Mouse (Mus musculus) right cerebral cortex, postnatal 25 days (tissue): ENCODE data around the gene Kcnh8.

Source experiments
- DNase-seq: peaks from one replicate; pipeline ENCODE4 v3.0.0; 2022

Gene Kcnh8

GRCm38 (mm10) chr17:52602093-52602780, at the start of gene Kcnh8:
Gene Kcnh8 (plus strand): TSS chr17:52602709.
- no peak for DNase-seq

GRCm38 (mm10) chr17:52559961-52560720, 42.4 kb upstream of the Kcnh8 start:
- peak; percentile 12 for DNase-seq

- no peak for DNase-seq
Measured at GRCm38 (mm10) chr17:52565467-52566155, 36.9 kb upstream of the Kcnh8 start.

GRCm38 (mm10) chr17:52569584-52570270, 32.8 kb upstream of the Kcnh8 start:
- no peak for DNase-seq

- DNase-seq, result no peak
Measured at GRCm38 (mm10) chr17:52572229-52572628, 30.3 kb upstream of the Kcnh8 start.

GRCm38 (mm10) chr17:52591503-52592194, 10.9 kb upstream of the Kcnh8 start:
- DNase-seq, result no peak

GRCm38 (mm10) chr17:52599141-52599540, 3.4 kb upstream of the Kcnh8 start:
- DNase-seq, result no peak

- DNase-seq, result peak; percentile 65
Measured at GRCm38 (mm10) chr17:52600882-52601371, 1.6 kb upstream of the Kcnh8 start.

- DNase-seq, result peak; percentile 22
Measured at GRCm38 (mm10) chr17:52602781-52603170, 267 bp downstream of the Kcnh8 start.

GRCm38 (mm10) chr17:52603411-52603810, 902 bp downstream of the Kcnh8 start:
- no peak for DNase-seq

- no peak for DNase-seq
Measured at GRCm38 (mm10) chr17:52611382-52611781, 8.9 kb downstream of the Kcnh8 start.

GRCm38 (mm10) chr17:52649186-52649585, 46.7 kb downstream of the Kcnh8 start:
- DNase-seq, result no peak

- no peak for DNase-seq
Measured at GRCm38 (mm10) chr17:52691988-52692387, 89.5 kb downstream of the Kcnh8 start.

GRCm38 (mm10) chr17:52701944-52702343, 99.4 kb downstream of the Kcnh8 start:
- DNase-seq, result no peak

GRCm38 (mm10) chr17:52712319-52712718, 109.8 kb downstream of the Kcnh8 start:
- no peak for DNase-seq

- no peak for DNase-seq
Measured at GRCm38 (mm10) chr17:52722214-52722613, 119.7 kb downstream of the Kcnh8 start.

- DNase-seq, result no peak
Measured at GRCm38 (mm10) chr17:52728806-52729205, 126.3 kb downstream of the Kcnh8 start.

GRCm38 (mm10) chr17:52738436-52738835, 135.9 kb downstream of the Kcnh8 start:
- no peak for DNase-seq

- no peak for DNase-seq
Measured at GRCm38 (mm10) chr17:52788151-52788550, 185.6 kb downstream of the Kcnh8 start.

- DNase-seq, result no peak
Measured at GRCm38 (mm10) chr17:52804463-52804862, 202.0 kb downstream of the Kcnh8 start.

- DNase-seq, result no peak
Measured at GRCm38 (mm10) chr17:52810773-52811172, 208.3 kb downstream of the Kcnh8 start.

- no peak for DNase-seq
Measured at GRCm38 (mm10) chr17:52819007-52819406, 216.5 kb downstream of the Kcnh8 start.
